Mouse (Mus musculus) small intestine, adult 2 months (tissue): ENCODE measurements around the gene Cyp2j9. TPM values are rescaled to one million over a fixed set of nuclear protein-coding genes. Genes with fewer than 3 reads are reported as not detected.

Experiments used
- H3K27ac ChIP-seq: fragments of 200-500 bp; 2 replicates; pipeline ENCODE4 v1.5.1; 2012; ENCODE audit warnings: low read depth, low read length, control low read depth, inconsistent platforms; ENCODE audit not compliant: insufficient read depth
- H3K27me3 ChIP-seq: fragments of 200-500 bp; 2 replicates; pipeline ENCODE4 v1.6.1; 2012; ENCODE audit warnings: mild to moderate bottlenecking, moderate library complexity, low read length, inconsistent platforms; ENCODE audit not compliant: control insufficient read depth, insufficient read depth
- H3K36me3 ChIP-seq: fragments of 200-500 bp; 2 replicates; pipeline ENCODE4 v1.6.1; 2012; ENCODE audit warnings: mild to moderate bottlenecking, low read length, control low read depth, inconsistent platforms; ENCODE audit not compliant: control insufficient read depth, insufficient read depth
- H3K4me1 ChIP-seq: fragments of 200-500 bp; 2 replicates; pipeline ENCODE4 v1.6.1; 2012; ENCODE audit warnings: low read length, inconsistent platforms, mixed read lengths; ENCODE audit not compliant: control insufficient read depth, insufficient read depth, insufficient read length
- H3K4me3 ChIP-seq: fragments of 200-500 bp; 2 replicates; pipeline ENCODE4 v1.5.1; 2012; ENCODE audit warnings: low read depth, mild to moderate bottlenecking, control low read depth, inconsistent platforms, low read length, moderate library complexity
- CTCF ChIP-seq: fragments of 200-500 bp; IDR thresholded peaks from 2 replicates; pipeline ENCODE4 v1.5.1; 2012; ENCODE audit warnings: low read depth, mild to moderate bottlenecking, control low read depth, inconsistent platforms, low read length, moderate library complexity, mixed read lengths; ENCODE audit not compliant: insufficient replicate concordance, insufficient read length; ENCODE audit errors: extremely low read depth
- POLR2A ChIP-seq: fragments of 200-500 bp; IDR thresholded peaks from 2 replicates; pipeline ENCODE4 v1.6.1; 2012; ENCODE audit warnings: low read depth, mild to moderate bottlenecking, control low read depth, inconsistent platforms, low read length, moderate library complexity
- WGBS: fragments of 180-500 bp; shearing (Covaris S2); methylation state at CpG from one replicate; pipeline ENCODE4 v1.1.7; 2018; 5-methylcytosine and 5-hydroxymethylcytosine counted together
- polyA plus RNA-seq: library from polyadenylated mRNA; depleted of rRNA; stranded (reverse); fragments of >200 nt; gene quantifications from 2 replicates; pipeline ENCODE4 v1.2.3, GENCODE M21; 2012

Gene Cyp2j9
- polyA plus RNA-seq, 1 experiment = 2.4 TPM

DNA sequence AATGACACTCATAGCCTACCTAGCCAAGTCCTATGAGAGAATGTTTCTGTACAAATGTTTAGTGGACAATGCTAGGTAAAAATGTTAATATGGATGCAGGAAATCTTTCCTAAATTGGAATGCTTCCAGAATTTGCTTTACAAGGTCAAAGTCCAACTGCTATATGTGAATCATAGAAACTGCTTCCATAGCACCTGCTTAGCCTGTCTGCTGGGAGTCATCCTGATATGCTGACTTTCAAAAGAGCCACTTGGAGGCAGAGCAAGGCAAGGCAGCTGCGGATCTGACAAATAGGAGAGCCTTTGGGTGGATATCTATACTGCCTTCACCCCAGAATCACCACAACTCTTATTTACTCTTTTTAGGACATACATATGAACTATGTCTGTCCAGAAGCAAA is 23.4 kb downstream of the Cyp2j9 start:
- H3K36me3 ChIP-seq = 0 out of 2 replicates have a peak, but pooled peaks cover 2% of the 10 kb centered on the region
- H3K27me3 ChIP-seq = no peaks in the 10 kb centered on the region
- H3K4me3 ChIP-seq = no peak overlapping the region
- H3K27ac ChIP-seq = no peak overlapping the region
- peaks cover 3% of the 10 kb centered on the region; the same call in 1 of the 2 replicates for H3K4me1 ChIP-seq
- TF ChIP-seq CTCF = no peak
- TF ChIP-seq POLR2A = no peak
- WGBS = 31% methylated on average over 1 of the region's 1 CpGs

DNA sequence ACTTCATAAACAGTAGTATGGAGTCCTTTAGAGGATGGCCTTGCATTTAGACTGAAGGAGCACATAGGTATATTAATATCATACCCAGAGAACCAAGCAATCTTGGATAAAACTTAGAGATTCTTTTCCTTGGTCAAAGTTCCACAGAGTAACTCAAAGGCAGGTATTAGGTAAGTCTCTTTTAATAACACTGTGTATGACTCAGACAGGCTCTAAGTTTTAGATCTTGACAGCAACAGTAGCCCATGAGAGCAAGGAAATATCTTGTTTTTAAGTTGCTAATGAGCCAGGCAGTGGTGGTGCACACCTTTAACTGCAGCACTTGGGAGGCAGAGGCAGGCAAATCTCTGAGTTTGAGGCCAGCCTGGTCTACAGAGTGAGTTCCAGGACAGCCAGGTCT is 25.6 kb downstream of the Cyp2j9 start:
- Histone ChIP-seq H3K4me1 (peaks cover 8% of the 10 kb centered on the region; the same call in 1 of the 2 replicates), H3K27ac (no peak overlapping the region), H3K36me3 (no peaks in the 10 kb centered on the region), H3K27me3 (no peaks in the 10 kb centered on the region), H3K4me3 (no peak overlapping the region)
- TF ChIP-seq POLR2A (no peak), CTCF (no peak)

DNA sequence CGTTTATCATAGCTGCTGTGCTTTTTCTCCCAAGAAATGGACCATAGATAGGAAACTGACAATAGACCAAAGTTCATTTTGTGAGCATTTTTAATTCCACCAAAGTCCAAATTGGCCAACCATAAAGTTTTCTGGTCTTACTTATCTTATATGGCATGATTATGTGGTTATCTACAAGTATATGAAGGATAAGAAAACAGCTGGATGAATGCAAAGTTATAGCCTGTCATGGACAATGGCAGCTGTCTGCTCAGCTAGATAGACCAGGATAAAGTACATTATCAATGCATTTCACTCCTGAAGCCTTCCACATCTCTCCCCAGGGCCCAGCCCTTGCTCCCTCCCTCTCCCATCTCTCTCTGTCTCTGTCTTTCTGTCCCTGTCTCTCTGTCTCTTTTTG is 30.9 kb downstream of the Cyp2j9 start:
- H3K4me1 ChIP-seq = peaks cover 8% of the 10 kb centered on the region; the same call in 1 of the 2 replicates
- no peaks in the 10 kb centered on the region for H3K36me3 ChIP-seq
- peak overlapping the region; percentile 37 for H3K27ac ChIP-seq
- 26% methylated on average over 1 of the region's 1 CpGs for WGBS
- H3K27me3 ChIP-seq = no peaks in the 10 kb centered on the region
- TF ChIP-seq POLR2A (no peak), CTCF (no peak)
- H3K4me3 ChIP-seq = no peak overlapping the region

DNA sequence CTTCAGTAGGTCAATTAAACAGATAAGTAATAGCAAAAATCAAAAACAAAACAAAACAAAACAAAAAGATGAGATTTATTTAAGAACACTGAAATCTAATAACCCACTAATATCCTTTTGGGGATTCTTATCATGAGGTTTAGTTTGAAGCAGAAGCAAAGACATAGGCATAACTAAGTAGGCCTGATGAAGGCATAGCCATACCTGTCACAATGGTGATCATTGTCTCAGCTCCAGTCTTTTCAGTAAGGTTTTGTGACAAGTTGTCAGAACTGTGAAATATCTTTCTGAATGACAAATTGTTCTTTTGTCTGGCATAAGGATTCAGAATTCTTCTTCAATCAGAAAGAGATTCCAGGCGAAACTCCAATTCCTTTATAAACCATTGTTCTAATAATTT is 31.6 kb downstream of the Cyp2j9 start:
- WGBS = 71% methylated on average over 1 of the region's 1 CpGs
- Histone ChIP-seq H3K27ac (no peak overlapping the region), H3K36me3 (no peaks in the 10 kb centered on the region), H3K27me3 (no peaks in the 10 kb centered on the region), H3K4me1 (peaks cover 8% of the 10 kb centered on the region; the same call in 1 of the 2 replicates), H3K4me3 (no peak overlapping the region)
- TF ChIP-seq CTCF (no peak), POLR2A (no peak)

DNA sequence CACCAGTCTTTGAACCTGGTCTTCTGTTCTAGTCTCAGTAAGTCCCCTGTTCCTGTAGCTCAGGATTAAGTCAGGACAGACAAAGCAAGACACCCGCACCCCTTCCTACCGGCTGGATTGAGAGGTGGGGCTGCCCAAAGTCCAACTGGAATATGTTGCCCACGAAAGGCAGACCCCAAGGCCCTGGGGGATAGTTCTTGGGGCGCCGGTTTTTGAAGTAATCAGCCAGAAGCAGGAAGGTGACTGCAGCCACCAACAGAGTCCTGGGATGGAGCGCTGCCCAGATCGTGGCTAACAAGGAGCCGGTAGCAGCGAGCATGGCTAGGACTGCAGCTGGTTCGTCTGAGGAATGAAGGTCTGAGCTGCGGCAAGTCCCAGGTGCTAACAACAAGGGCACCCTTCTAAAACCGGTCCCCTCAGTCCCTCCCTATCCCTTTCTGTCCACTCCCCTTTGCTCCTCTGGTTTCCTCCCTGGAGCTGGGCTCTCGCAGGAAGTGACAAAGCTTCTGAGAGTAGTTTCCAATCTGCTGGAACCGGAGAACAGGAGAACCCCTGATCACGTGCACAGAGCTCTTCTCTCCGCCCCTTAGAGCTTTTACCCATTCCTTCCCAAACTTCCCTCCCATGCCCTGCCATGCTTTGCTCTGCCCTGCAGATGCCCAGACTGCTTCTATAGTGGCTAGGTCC is 38.1 kb downstream of the Cyp2j9 start, which contains the start of gene Cyp2j6:
Gene Cyp2j6 (minus strand): TSS at position 529 of the 687 bp plus-strand sequence.
- Histone ChIP-seq H3K27ac (peak within 1 kb of the TSS; percentile 74), H3K4me1 (peaks cover 6% of the 10 kb centered on the region; the same call in 1 of the 2 replicates), H3K27me3 (no peaks in the 10 kb centered on the region), H3K36me3 (no peaks in the 10 kb centered on the region), H3K4me3 (peak within 1 kb of the TSS; percentile 77)
- TF ChIP-seq CTCF = no peak
- peak; percentile 26; the same call in 1 of the 2 replicates for TF ChIP-seq POLR2A
- WGBS = under 1% methylated on average over 16 of the region's 16 CpGs

DNA sequence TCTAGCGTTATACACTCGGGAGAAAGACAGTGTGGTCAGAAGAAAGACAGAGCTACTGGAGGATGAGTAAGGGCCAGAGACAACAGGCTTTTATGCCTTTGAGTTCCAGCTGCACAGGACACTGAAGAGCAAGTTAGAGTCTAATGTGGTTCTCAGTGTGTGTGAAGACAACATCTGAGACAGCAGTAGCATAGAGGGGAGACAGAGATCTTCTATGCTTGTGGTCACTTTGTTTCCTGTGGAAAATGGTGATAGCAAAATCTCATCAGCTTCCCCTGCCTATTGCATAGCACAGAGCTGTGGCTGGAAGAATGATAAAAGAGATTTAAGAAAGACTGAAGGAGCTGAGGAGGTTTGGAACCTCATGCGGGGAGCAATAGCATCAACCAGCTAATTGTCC is 39.8 kb downstream of the Cyp2j9 start:
- WGBS = 61% methylated on average over 3 of the region's 3 CpGs
- Histone ChIP-seq H3K4me3 (no peak overlapping the region), H3K4me1 (peaks cover 6% of the 10 kb centered on the region; the same call in 1 of the 2 replicates), H3K27ac (no peak overlapping the region), H3K27me3 (no peaks in the 10 kb centered on the region), H3K36me3 (no peaks in the 10 kb centered on the region)
- no peak for TF ChIP-seq CTCF
- no peak for TF ChIP-seq POLR2A

DNA sequence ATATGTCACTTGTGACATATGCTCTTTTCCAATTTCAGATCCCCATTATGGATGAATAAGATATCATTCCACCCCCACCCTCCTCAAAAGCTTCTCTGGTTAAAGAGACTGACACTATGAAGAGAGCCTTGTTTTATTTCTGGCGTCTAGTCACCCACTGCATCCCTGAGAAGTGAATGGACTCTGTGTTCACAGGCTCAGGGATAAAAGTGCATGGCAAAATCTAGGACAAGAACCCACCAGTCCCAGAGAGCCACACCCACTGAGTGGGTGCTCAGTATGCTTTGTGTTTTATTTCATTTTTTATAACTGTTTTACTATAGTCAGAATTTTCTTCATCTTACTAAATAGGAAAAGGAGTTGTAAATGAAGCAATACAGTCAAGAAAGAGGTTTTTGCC is 45.4 kb downstream of the Cyp2j9 start:
- Histone ChIP-seq H3K27ac (no peak overlapping the region), H3K36me3 (no peaks in the 10 kb centered on the region), H3K4me3 (no peak overlapping the region), H3K4me1 (no peaks in the 10 kb centered on the region), H3K27me3 (no peaks in the 10 kb centered on the region)
- 71% methylated on average over 1 of the region's 1 CpGs for WGBS
- TF ChIP-seq CTCF = no peak
- no peak for TF ChIP-seq POLR2A
